Mouse (Mus musculus): ENCODE measurements at regions not wholly inside any gene's neighbourhood (a gene's known extent, or its start where the extent isn't known, plus 50 kb on each side); places are given as distances from the start of the nearest gene placed in this dataset.

- Histone ChIP-seq H3K4me3 (ENCODE audit: insufficient read depth, low read depth, low read length) (no peak overlapping the region), H3K4me1 (ENCODE audit: control insufficient read depth, insufficient read depth, low read length) (0 out of 2 replicates have a peak, but pooled peaks cover under 1% of the 10 kb centered on the region), H3K27ac (ENCODE audit: insufficient read depth, low read depth, low read length) (no peak overlapping the region)
- WGBS: 90% methylated on average over 4 of the region's 4 CpGs
- TF ChIP-seq CTCF (IDR thresholded peaks at IDR 0.05; ENCODE audit: insufficient read depth, low read depth, low read length): no peak
- no peak for TF ChIP-seq POLR2A (IDR thresholded peaks at IDR 0.05; ENCODE audit: insufficient read depth, low read depth, low read length)
Observed at GRCm38 (mm10) chr17:82931476-82931875, 283.6 kb upstream of the Pkdcc start.

GRCm38 (mm10) chr17:82936836-82937235 lies 278.3 kb upstream of the Pkdcc start:
- TF ChIP-seq POLR2A (IDR thresholded peaks at IDR 0.05; ENCODE audit: insufficient read depth, low read depth, low read length) (no peak), CTCF (IDR thresholded peaks at IDR 0.05; ENCODE audit: insufficient read depth, low read depth, low read length) (no peak)
- no peak overlapping the region for H3K4me3 ChIP-seq (ENCODE audit: insufficient read depth, low read depth, low read length)
- H3K4me1 ChIP-seq (ENCODE audit: control insufficient read depth, insufficient read depth, low read length): 0 out of 2 replicates have a peak, but pooled peaks cover 2% of the 10 kb centered on the region
- 0 out of 2 replicates have a peak overlapping the region, but pooled peaks have one; percentile 10 for H3K27ac ChIP-seq (ENCODE audit: insufficient read depth, low read depth, low read length)
- 43% methylated on average over 3 of the region's 3 CpGs for WGBS

GRCm38 (mm10) chr17:82946083-82946482 lies 269.0 kb upstream of the Pkdcc start:
- no peaks in the 10 kb centered on the region for H3K4me1 ChIP-seq (ENCODE audit: control insufficient read depth, insufficient read depth, low read length)
- no peak overlapping the region for H3K27ac ChIP-seq (ENCODE audit: insufficient read depth, low read depth, low read length)
- H3K4me3 ChIP-seq (ENCODE audit: insufficient read depth, low read depth, low read length): no peak overlapping the region
- 78% methylated on average over 4 of the region's 4 CpGs for WGBS
- TF ChIP-seq POLR2A (IDR thresholded peaks at IDR 0.05; ENCODE audit: insufficient read depth, low read depth, low read length): no peak
- no peak for TF ChIP-seq CTCF (IDR thresholded peaks at IDR 0.05; ENCODE audit: insufficient read depth, low read depth, low read length)

GRCm38 (mm10) chr17:82949794-82950193 lies 265.3 kb upstream of the Pkdcc start:
- Histone ChIP-seq H3K4me3 (ENCODE audit: insufficient read depth, low read depth, low read length) (no peak overlapping the region), H3K27ac (ENCODE audit: insufficient read depth, low read depth, low read length) (no peak overlapping the region), H3K4me1 (ENCODE audit: control insufficient read depth, insufficient read depth, low read length) (no peaks in the 10 kb centered on the region)
- TF ChIP-seq POLR2A (IDR thresholded peaks at IDR 0.05; ENCODE audit: insufficient read depth, low read depth, low read length) (no peak), CTCF (IDR thresholded peaks at IDR 0.05; ENCODE audit: insufficient read depth, low read depth, low read length) (no peak)
- 63% methylated on average over 4 of the region's 4 CpGs for WGBS

GRCm38 (mm10) chr17:82950268-82950667 lies 264.8 kb upstream of the Pkdcc start:
- Histone ChIP-seq H3K4me1 (ENCODE audit: control insufficient read depth, insufficient read depth, low read length) (no peaks in the 10 kb centered on the region), H3K4me3 (ENCODE audit: insufficient read depth, low read depth, low read length) (no peak overlapping the region), H3K27ac (ENCODE audit: insufficient read depth, low read depth, low read length) (no peak overlapping the region)
- WGBS: 86% methylated on average over 14 of the region's 14 CpGs
- TF ChIP-seq POLR2A (IDR thresholded peaks at IDR 0.05; ENCODE audit: insufficient read depth, low read depth, low read length) (no peak), CTCF (IDR thresholded peaks at IDR 0.05; ENCODE audit: insufficient read depth, low read depth, low read length) (no peak)

- TF ChIP-seq CTCF (IDR thresholded peaks at IDR 0.05; ENCODE audit: insufficient read depth, low read depth, low read length): no peak
- no peak for TF ChIP-seq POLR2A (IDR thresholded peaks at IDR 0.05; ENCODE audit: insufficient read depth, low read depth, low read length)
- no peak overlapping the region for H3K4me3 ChIP-seq (ENCODE audit: insufficient read depth, low read depth, low read length)
- no peak overlapping the region for H3K27ac ChIP-seq (ENCODE audit: insufficient read depth, low read depth, low read length)
- no peaks in the 10 kb centered on the region for H3K4me1 ChIP-seq (ENCODE audit: control insufficient read depth, insufficient read depth, low read length)
- 32% methylated on average over 4 of the region's 4 CpGs for WGBS
Observed at GRCm38 (mm10) chr17:82957409-82957808, 257.7 kb upstream of the Pkdcc start.

- H3K27ac ChIP-seq (ENCODE audit: insufficient read depth, low read depth, low read length): no peak overlapping the region
- 77% methylated on average over 3 of the region's 3 CpGs for WGBS
- TF ChIP-seq POLR2A (IDR thresholded peaks at IDR 0.05; ENCODE audit: insufficient read depth, low read depth, low read length): no peak
- no peak for TF ChIP-seq CTCF (IDR thresholded peaks at IDR 0.05; ENCODE audit: insufficient read depth, low read depth, low read length)
- no peaks in the 10 kb centered on the region for H3K4me1 ChIP-seq (ENCODE audit: control insufficient read depth, insufficient read depth, low read length)
- no peak overlapping the region for H3K4me3 ChIP-seq (ENCODE audit: insufficient read depth, low read depth, low read length)
Observed at GRCm38 (mm10) chr17:82963374-82963773, 251.7 kb upstream of the Pkdcc start.

GRCm38 (mm10) chr17:82999710-83000109 lies 215.4 kb upstream of the Pkdcc start:
- Histone ChIP-seq H3K4me3 (ENCODE audit: insufficient read depth, low read depth, low read length) (no peak overlapping the region), H3K27ac (ENCODE audit: insufficient read depth, low read depth, low read length) (no peak overlapping the region), H3K4me1 (ENCODE audit: control insufficient read depth, insufficient read depth, low read length) (no peaks in the 10 kb centered on the region; the same call in 1 of the 2 replicates)
- TF ChIP-seq CTCF (IDR thresholded peaks at IDR 0.05; ENCODE audit: insufficient read depth, low read depth, low read length): no peak
- no peak for TF ChIP-seq POLR2A (IDR thresholded peaks at IDR 0.05; ENCODE audit: insufficient read depth, low read depth, low read length)
- WGBS: 83% methylated on average over 10 of the region's 10 CpGs

- TF ChIP-seq POLR2A (IDR thresholded peaks at IDR 0.05; ENCODE audit: insufficient read depth, low read depth, low read length) (no peak), CTCF (IDR thresholded peaks at IDR 0.05; ENCODE audit: insufficient read depth, low read depth, low read length) (no peak)
- 77% methylated on average over 8 of the region's 8 CpGs for WGBS
- Histone ChIP-seq H3K4me1 (ENCODE audit: control insufficient read depth, insufficient read depth, low read length) (no peaks in the 10 kb centered on the region; the same call in 1 of the 2 replicates), H3K27ac (ENCODE audit: insufficient read depth, low read depth, low read length) (no peak overlapping the region), H3K4me3 (ENCODE audit: insufficient read depth, low read depth, low read length) (no peak overlapping the region)
Observed at GRCm38 (mm10) chr17:83000411-83000810, 214.7 kb upstream of the Pkdcc start.

- no peak overlapping the region for H3K27ac ChIP-seq (ENCODE audit: insufficient read depth, low read depth, low read length)
- 10% methylated on average over 2 of the region's 2 CpGs for WGBS
- H3K4me1 ChIP-seq (ENCODE audit: control insufficient read depth, insufficient read depth, low read length): no peaks in the 10 kb centered on the region; the same call in 1 of the 2 replicates
- no peak for TF ChIP-seq CTCF (IDR thresholded peaks at IDR 0.05; ENCODE audit: insufficient read depth, low read depth, low read length)
- TF ChIP-seq POLR2A (IDR thresholded peaks at IDR 0.05; ENCODE audit: insufficient read depth, low read depth, low read length): no peak
- no peak overlapping the region for H3K4me3 ChIP-seq (ENCODE audit: insufficient read depth, low read depth, low read length)
Observed at GRCm38 (mm10) chr17:83001567-83001966, 213.5 kb upstream of the Pkdcc start.

All from olfactory bulb, adult 2 months (tissue).